Mouse (Mus musculus) kidney, adult 18-20 months (tissue): ENCODE data around the gene Ttc28.

ENCODE experiments used
- DNase-seq: peaks from one replicate; pipeline ENCODE4 v3.0.0; 2021

Gene Ttc28

DNA sequence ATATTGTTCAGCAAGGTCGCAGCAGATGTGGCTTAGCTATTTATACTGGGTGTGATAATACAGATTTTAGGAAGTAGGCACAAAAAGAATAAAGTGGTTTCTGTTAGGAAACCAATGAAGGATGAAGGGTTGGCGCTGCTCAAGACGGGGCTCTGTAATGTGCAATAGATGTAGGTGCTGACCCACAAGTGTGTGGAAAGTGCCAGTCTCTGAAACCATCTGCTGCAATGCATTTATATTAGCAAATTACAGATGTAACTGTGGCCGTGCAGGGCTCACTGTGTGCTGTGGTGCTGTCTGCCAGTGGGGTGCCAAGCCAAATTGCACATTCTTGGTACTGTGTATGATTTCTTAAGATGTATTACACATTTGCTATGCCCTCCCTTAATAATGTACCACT, 81.3 kb downstream of the Ttc28 start:
- DNase-seq, result no peak

DNA sequence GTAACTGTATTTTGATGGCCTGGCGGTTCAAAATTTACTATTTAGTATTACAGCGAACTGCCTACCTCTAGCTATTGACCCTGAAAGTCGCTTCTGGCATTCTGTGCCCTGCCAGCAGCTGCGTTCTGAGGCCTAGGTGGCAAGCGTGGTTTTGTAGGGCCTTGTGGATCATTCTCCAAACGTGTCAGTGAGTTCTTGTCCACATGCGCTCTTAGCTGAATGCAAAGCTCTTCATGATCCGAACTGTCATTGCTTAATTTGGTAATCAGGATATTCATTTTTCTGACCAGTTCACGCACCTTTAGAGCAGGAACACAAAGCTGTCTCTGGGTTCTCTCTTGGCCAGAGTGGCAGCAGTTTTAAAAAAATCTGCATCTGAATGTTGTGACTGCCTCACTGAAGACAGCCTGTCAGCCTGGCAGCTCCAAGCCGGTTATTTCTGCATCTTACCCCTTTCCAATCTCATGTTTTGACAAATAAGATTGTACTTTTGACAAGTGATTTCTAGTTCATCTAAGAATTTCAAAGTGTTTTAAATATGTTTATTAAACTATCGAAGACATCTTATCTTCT, 88.0 kb downstream of the Ttc28 start:
- DNase-seq, result no peak

DNA sequence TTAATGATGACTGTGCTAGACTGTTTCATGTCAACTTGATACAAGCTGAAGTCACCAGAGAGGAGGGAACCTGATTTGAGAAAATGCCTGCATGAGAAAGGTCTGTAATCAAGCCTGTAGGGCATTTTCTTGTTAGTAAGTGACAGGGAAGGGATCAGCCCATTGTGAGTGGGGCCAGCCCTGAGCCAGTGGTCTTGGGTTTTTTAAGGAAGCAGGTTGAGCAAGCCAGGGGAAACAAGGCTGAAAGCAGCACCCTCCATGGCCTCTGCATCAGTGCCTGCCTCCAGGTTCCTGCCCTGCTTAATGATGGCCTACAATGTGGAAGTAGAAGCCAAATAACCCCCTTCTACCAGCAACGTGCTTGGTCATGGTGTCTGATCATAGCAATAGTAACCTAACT, 89.0 kb downstream of the Ttc28 start:
- DNase-seq, result no peak

DNA sequence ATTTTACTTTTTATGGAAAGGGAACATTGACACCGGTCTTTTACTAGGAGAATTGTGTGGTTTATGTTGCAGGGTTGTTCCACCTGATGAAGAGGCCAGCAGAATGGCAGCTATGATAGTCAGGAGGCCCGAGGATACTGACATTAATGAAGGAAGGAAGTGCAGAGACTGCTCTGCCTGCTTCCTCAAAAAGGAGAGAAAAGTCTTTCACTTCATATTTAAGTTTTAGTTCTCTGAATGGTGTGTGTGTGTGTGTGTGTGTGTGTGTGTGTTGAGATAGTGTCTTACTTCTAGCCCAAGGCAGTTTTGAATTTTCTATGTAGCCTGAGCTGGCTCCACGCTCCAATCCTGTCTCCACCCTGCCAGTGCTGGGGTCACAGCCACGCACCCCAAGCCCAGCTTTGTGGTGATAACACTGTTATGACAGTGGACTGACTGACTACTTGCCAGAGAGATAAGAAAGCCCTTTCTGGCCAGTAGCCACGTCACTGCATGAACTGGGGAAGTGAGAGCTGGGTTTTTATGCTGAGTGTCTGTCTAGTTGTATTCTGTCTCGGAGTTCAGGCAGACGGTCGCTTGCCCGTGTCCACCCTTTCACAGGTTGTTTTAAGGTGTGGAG, 90.7 kb downstream of the Ttc28 start:
- peak; percentile 23 for DNase-seq

DNA sequence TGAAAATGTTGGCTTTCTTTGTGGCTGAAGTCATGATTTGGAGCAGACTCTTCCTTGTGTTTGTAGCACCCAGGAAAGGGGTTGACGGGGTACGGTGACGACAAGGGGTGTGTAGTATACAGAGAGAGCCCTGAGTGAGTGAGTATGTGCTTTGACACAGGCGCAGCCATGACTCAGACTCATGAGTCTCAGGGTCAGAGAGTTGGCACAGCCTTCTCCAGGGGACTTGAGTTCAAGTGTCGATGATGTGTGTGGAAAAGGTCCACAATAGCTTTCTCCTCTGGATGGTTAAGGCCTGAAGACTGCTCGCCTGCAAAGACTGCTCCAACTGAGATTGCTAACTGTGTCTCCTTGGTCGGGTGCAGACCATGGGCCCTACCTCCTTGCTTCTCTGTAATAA, 97.1 kb downstream of the Ttc28 start:
- DNase-seq, result no peak

DNA sequence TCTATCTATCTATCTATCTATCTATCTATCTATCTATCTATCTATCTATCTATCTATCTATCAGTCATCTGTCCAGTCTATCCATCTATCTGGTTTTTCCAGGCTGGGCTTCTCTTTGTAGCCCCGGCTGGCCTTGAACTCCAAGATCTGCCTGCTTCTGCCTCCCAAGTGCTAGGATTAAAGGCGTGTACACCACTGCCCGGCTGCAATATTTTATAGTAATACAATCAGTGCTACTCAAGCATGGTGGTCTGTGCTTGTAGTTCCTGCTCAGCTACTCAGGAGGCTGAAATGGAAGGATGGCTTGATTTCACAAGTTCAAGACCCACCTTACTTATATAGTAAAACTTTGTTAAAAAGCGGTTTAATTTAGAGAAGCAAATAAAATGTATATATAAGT, 98.2 kb downstream of the Ttc28 start:
- DNase-seq, result no peak

DNA sequence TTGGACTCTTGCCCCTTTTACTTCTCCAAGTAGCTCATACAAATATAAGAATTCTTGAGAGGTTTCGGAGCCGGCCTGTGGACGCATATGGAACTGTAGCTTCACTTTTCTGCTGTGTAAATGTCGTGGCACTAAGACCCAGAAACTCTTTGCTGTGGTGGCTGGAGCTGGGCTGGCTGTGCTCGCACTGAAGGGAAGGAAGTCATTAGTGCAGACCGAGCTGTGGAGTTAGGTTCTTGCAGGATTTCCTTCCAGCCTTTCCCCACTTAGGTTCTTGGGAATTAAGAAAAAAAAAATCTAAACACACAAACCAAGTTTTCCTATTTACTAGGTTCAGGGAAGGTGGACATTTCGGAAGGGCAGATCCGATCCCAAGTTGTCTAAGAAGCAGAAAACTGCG, 98.9 kb downstream of the Ttc28 start:
- DNase-seq, result peak; percentile 68

DNA sequence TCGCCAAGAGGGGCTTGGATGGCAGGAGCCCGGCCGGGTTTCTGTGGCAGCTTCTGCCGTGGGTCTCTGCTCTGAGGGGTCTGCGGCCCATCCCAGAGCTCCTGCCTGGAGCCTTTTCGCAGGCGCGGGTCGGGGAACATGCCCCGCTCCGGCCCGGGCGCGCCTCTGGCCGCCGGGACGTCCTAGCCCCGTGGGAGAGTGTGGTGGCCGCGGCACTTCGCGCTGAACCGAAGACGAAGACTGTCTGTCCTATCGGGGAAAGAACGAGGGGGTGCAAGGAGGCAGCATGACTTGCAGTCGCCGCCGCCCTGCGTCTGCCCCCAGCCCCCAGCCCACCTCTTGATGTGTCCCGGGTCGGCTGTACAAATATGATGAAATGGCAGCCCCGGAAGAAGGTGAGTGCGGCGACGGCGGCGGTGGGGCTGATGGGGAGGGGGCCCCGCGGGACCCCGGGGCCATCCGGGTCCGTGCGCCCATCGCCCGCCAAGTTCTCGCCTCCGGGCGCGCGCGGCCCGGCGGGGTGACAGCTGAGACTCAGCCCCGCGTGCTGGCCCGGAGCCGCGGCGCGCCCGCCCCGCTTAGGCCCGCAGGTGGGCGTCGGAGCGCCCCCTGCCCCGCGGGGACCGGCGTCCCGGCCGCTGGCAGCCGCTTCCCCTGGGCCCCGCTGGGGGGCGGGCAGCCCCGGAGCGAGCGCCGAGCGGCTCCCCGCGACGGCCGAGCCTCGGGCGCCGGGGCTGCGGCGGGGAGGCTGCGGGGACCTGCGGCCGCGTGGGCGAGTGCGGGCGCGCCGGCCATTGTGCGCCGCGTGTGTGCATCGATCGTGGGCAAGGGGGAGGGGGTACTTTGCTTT, 99.6 kb downstream of the Ttc28 start:
- peak; percentile 60 for DNase-seq

DNA sequence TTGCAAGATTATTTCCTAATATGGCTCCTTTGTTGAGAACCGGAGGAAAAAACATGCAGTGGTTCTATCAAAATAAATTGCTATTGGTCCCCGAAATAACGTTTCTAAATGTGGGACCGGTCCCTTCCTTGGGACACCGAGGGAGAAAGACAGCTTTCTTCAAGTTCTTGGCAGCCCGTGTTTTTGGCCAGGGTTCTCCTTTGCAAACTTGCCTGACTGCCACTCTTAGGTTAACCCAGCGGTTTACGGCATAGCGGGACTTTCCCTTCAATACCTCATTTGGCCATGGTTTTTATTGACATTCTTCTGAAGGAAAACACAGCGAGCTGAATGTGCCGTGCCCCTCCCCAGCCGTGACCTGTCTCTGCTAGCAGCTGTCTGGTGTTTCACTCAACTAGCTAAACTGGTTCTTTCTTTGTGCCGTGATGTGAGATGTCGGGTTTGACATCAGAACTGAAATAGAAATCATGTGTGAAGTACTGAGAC, 100.3 kb downstream of the Ttc28 start:
- DNase-seq, result peak; percentile 56

DNA sequence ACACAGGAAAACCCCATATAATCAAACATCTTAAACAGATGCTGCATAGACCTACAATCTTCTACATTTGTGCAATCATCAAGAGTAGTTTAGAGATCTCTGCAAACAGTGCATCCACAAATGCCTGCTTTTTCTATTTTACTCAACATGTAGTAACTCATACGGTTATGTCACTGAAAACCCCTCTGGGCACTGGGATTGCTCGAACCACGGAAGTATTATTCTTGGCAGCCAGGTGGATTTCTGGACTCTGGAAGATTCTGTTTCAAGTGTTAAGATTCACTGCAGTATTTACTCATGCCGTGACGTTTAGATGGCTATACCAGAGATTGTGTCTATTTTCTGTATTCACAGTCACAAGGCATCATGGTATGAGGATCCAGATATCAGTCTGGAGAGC, 101.0 kb downstream of the Ttc28 start:
- DNase-seq, result no peak

DNA sequence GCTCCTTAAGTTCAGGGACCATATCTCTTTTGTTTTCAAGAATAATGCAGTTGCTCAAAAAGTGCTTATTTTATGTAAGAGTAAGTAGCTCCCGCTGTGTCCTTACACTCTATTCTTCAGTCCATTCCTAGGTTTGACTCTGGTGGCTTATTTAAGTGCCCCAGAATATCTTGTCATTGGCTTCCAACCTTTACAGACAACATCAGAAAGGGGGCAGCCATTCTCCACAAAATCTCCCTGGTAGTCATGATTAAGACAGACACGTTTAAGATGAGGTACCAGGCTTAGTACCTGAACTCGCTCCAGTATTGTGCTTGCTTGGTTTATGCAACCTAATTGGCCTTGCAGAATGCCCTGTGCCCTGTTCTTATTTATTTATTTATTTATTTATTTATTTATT, 102.8 kb downstream of the Ttc28 start:
- DNase-seq, result no peak

DNA sequence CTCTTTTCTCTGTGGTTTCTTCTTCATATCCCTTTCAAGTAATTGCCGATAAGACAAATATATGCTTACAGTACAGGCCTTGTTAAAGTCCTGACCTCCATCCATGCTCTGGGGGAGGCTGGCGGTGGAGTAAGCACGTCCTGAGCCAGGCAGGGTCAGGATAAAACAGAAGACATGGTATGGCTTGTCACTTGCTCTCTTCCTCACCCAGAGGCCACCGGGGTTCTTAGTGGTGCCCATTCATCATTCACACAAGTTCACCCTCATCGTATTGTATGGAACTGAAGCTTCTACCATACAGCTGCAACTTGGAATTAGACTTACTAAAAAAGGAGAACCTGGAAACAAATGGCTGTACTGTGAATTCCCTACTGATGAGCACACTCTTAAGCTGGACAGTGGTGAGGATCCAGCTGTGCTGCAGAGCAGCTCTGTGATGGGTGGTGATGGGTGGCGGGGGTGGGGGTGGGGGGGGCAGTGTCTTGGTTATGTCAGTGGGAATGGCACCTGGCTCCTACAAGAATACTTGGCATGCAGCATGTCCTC, 104.6 kb downstream of the Ttc28 start:
- no peak for DNase-seq

DNA sequence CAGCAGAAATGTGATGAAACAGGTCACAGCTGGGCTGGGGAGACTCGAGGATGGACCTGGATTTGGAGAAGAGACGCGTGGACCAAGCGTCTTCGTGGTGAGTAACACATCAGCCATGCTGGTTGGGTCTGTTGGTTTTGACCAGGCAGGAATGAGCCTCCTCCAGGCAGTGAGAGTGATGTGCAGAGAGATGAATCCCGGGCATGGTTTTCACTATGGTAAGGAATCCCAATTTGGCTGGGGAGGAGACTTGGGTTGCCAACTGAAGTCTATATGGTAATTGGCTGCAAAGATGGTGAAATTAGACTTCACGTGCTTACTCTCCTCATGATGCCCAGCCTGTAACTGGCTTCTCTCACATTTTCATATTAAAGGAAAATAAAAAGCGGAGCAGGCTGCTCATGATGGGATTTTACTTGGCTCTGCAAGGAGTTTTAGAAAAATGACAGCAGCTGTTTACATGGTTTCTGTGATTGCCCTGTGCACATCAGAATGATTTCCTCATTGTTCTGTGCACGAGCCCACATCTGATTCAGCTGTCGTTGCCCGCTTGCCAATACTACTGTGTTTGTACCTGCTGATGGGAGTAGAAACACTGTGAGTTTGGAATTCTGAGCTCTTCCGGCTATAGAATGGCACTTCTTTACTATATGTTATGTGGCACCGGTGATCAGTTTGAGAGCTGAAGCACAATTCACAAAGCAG, 117.4 kb downstream of the Ttc28 start:
- no peak for DNase-seq

DNA sequence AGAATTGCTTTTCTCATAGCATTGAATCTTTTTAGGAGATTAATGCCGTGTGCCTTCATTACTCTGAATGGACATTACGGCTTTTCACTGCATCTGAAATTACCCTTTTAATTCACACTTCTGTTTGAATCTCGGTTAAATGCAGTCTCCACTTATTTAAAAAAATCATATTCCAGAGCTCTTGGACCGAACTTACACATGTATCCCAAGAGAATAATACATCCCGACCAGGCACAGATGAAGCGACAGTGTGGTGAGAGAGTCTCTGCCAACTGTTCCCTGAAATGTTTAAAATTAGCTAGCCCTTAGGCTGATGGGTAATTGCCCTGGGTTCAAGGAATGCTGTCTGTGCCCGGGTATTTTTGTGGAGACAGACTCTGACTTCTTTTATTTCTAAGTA, 118.1 kb downstream of the Ttc28 start:
- DNase-seq, result no peak

DNA sequence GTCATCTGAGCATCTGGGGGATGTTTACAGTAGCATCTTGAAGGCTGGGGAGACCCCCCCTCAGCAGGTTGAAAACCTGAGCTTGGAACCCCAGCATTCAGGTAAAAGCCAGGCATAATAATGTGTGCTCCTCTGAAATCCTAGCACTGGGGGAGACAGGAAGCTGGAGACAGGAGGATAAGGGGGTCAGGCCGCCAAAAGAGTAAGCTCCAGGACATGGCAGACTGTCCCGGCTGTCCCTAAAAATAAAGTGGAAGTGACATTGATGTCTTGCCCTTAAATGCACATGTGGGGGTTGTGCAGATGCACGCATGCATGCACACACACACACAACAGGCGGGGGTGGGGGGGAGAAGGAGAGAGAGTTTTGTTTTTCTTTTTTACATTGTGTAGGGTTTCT, 118.7 kb downstream of the Ttc28 start:
- no peak for DNase-seq

DNA sequence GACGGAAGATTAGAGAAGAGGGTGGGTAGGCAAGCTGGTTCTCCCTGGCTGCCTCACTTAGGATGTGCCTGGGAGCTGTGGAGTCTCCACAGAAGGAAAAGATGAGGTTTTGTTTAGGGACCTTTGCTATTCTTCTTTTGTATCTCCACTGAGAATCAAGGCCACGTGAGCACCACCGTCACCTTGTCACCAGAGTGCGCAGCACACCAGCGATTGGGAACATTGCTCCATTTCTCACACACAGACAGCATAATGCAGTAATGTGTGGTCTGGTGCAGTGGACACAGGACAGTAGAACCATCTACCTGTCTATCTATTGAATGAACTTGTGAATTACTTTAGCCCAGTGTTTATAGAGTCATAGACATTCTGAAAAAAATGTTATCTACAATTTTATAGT, 121.3 kb downstream of the Ttc28 start:
- no peak for DNase-seq

DNA sequence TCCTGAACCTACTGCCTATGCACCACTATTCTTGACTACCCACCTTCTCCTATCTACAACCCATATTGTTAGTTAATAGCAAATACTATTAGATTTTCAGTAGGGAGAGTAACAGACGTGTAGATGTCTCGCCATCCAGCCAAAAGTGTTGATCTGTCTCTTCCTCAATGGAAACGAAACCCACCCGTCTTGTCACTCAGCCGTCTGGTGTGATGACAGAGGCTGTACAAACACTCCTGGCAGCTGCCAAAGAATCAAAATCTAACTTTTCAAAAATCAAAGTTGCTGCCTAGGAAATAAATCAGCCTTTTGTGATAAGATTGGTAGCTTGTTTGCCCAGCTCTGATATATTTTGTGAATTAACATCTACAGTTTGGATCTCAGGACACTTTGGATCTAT, 123.6 kb downstream of the Ttc28 start:
- no peak for DNase-seq

DNA sequence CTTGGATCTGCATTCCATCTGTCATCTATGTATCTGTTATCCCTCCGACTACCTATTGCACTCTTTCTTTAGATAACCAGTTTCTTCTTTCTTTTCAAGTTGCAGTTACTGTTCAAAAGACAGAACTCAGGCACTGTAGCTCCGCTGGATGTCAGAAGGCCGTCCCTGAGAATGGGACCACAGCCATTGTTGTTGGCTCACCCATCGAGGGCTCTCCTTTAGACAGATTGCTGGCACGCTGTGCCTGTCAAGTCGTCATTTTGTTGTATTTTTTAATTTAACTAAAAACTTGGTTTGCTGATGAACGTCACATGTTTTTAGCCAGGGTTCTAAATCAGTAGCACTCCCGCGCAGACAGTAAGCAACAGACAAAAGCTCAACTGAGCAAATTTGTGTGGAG, 124.1 kb downstream of the Ttc28 start:
- DNase-seq, result no peak

DNA sequence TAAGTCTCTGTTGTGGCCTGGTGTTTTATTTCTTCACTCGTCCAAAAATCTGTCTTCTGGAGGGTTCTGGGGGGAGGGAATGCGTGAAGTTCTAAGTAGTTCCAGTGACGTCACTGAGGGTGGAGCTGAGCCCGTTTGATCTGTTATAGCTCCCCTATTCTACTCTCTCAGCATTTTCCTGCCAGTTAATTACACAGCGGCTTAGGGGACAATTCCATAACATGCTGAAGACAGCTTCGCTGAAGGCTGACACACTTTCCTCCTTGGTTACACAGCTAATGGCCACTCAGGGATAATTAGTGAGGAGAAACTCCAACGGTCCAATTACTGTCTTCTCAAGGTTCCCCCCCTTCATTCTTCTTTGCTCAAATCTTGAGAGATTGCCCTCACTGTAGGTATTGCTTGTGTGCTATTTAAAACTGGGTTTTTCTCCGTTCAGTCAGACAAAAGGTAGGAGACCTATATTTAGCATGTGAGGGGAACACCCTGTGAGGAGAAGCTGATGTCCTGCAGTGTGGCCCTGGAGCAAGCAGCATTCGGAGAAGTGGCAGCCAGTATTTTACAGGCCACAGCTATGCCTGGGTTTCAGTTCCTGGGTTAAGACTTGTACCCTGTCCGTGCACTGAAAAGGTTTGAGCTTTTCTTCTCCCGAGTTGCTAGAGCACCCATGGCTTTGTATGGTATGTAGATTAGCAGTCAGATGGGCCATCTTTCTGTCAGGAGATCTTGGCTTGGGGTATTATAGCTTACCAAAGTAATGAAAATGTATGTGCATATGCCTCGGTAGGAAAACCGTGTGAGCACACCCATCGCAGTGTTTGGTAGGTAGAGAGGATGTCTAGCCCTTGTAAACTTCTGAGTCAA, 126.9 kb downstream of the Ttc28 start:
- no peak for DNase-seq

DNA sequence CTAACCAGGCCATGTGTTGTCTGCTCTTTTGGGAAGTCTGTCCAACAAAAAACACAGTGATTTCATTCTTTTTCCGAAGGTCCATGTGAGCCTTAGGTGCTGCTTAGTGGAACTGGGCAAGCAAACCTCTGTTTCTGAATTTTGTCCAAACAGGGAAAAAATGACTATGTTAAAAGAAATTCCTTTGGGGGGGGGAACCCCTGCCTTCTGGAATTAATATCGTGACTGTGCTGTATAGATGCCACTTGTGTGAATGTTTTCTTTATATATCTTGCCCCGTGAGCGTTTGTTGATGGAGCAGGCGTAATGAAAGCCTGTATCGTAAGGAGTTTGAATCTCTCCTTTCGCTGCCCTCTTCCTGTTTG, 127.5 kb downstream of the Ttc28 start:
- no peak for DNase-seq

DNA sequence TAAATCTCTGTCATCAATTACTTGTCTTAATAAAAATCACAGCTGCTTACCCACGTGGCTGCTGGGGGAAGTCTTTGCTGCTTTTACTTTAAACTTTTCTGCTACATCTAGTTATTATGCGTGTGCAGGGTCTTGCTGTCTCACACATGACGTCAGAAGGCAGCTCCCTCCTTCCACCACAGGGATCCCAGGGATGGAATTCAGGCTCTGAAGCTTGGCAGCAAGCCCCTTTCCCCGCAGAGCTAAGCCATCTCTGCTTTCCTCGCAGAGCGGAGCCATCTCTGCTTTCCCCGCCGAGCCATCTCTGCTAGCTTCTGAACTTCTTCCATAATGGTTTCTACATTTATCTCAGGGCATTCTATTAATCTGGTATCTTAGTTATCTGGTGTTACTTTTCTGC, 128.3 kb downstream of the Ttc28 start:
- DNase-seq, result no peak

DNA sequence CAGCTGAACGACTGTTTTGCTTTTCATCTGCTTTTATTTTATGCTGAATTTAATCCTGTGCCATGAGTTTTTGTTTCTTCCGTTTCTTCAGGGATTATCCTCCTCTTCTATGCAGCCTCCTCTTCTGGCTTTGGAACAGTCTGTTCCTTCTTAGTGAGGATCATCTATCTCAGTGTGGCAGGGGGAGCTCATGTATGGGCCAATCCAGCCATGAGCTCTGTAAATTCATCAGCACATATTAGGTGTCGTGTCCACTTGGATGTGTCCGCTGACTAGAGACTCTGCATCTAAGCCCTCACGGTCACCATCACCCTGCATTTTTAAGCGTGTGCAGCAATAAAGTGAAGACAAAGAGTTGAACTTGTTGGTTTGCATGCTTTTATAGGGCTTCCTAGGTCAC, 128.8 kb downstream of the Ttc28 start:
- no peak for DNase-seq
